8 mouse cellular contexts compared by ENCODE assay signal in genomic region chr5:113771213-113772162, GRCm38 (mm10). TPM values are rescaled to one million over a fixed set of nuclear protein-coding genes. Genes with fewer than 3 reads are reported as not detected.
DNase-seq lines count a peak whose midpoint lies in the region; ATAC-seq lines count a peak whose summit lies in the region.

No protein-coding gene starts in this region.

- peak; percentile 61 for ATAC-seq in megakaryocyte progenitor cell, adult 5-6 weeks (replicated peaks; ENCODE audit: poor library complexity)

- peak; percentile 91 to 97 for DNase-seq in adrenal gland, adult (ENCODE audit: inconsistent age in 2 of 2, low spot score in 1 of 2)
- peak; percentile 96 for DNase-seq in embryo, embryonic 10 days (ENCODE audit: low spot score)
- peak; percentile 79 for DNase-seq in gastrocnemius, postnatal 10 days
- peak; percentile 95 for DNase-seq in induced T-regulatory cell, adult 2 months (ENCODE audit: low read depth)
- DNase-seq in left cerebral cortex, adult 9 months (ENCODE audit: low spot score in 2 of 2) = peak; percentile 79 to 90
- peak; percentile 82 for DNase-seq in right cerebral cortex, postnatal 14 days
- peak; percentile 93 for DNase-seq in yolk sac, embryonic 10.5 days (ENCODE audit: low spot score)

RNA-seq across cellular contexts. Expression of gene Sart3, which starts 0.8 kb away (rescaled TPM):
- total RNA-seq in gastrocnemius, postnatal 10 days (2021) = 10 to 100 TPM in 1 of 2 experiments, 1 to 10 TPM in 1; 9.5 to 10.2 TPM
- total RNA-seq in megakaryocyte progenitor cell, adult 5-6 weeks (2015) = 16.2 and 17.2 TPM in 2 replicates
- 26.0 and 37.7 TPM in 2 replicates for total RNA-seq in megakaryocyte progenitor cell, adult 5-6 weeks (2017)

RNA-seq across cellular contexts. Expression of gene Iscu, which starts 1.1 kb away (rescaled TPM):
- 10 to 100 TPM; 76.8 to 89.1 TPM for total RNA-seq in gastrocnemius, postnatal 10 days (2021)
- total RNA-seq in megakaryocyte progenitor cell, adult 5-6 weeks (2015) = 108 TPM in 2 replicates
- total RNA-seq in megakaryocyte progenitor cell, adult 5-6 weeks (2017) = 87.2 and 98.4 TPM in 2 replicates

RNA-seq across cellular contexts. Expression of gene Tmem119, which starts 28.8 kb away (rescaled TPM):
- total RNA-seq in gastrocnemius, postnatal 10 days (2021) = 10 to 100 TPM; 13.0 to 23.1 TPM
- 6.5 and 7.2 TPM in 2 replicates for total RNA-seq in megakaryocyte progenitor cell, adult 5-6 weeks (2015)
- total RNA-seq in megakaryocyte progenitor cell, adult 5-6 weeks (2017) = 5.6 and 8.2 TPM in 2 replicates

RNA-seq across cellular contexts. Expression of gene Ficd, which starts 35.9 kb away (rescaled TPM):
- total RNA-seq in gastrocnemius, postnatal 10 days (2021) = 1 to 10 TPM; 4.8 to 4.9 TPM
- total RNA-seq in megakaryocyte progenitor cell, adult 5-6 weeks (2015) = 2.5 and 3.1 TPM in 2 replicates
- total RNA-seq in megakaryocyte progenitor cell, adult 5-6 weeks (2017) = 1.5 and 2.6 TPM in 2 replicates

RNA-seq across cellular contexts. Expression of gene 1700069L16Rik, which starts 46.9 kb away (rescaled TPM):
- not detected for total RNA-seq in gastrocnemius, postnatal 10 days (2021)
- total RNA-seq in megakaryocyte progenitor cell, adult 5-6 weeks (2015) = not detected in 2 replicates
- total RNA-seq in megakaryocyte progenitor cell, adult 5-6 weeks (2017) = not detected in 2 replicates

Comparison
In these comparisons a context has a peak if more than half of its experiments do, and no peak if none do; other contexts are left out.
1. Peak in every context shown above with its lines: DNase-seq and ATAC-seq.